Mouse (Mus musculus) liver, adult 2 months (tissue): Measurements from ENCODE around the gene Fndc8. TPM values are rescaled to one million over a fixed set of nuclear protein-coding genes. Genes with fewer than 3 reads are reported as not detected.

Source experiments
- DNase-seq: peaks from one replicate; pipeline ENCODE4 v3.0.0-alpha.2; 2011; ENCODE audit warnings: low read depth, low spot score; ENCODE audit errors: extremely low read depth
- H3K27ac ChIP-seq: fragments of 200-500 bp; replicated peaks from 2 replicates; pipeline ENCODE4 v1.5.1; 2012; ENCODE audit warnings: low read depth, mild to moderate bottlenecking, control low read depth, inconsistent platforms, low read length; ENCODE audit not compliant: insufficient read depth
- H3K27me3 ChIP-seq: fragments of 200-500 bp; 2 replicates; pipeline ENCODE4 v1.6.1; 2012; ENCODE audit warnings: mild to moderate bottlenecking, moderate library complexity, low read length, inconsistent platforms; ENCODE audit not compliant: control insufficient read depth, insufficient read depth
- H3K36me3 ChIP-seq: fragments of 200-500 bp; 2 replicates; pipeline ENCODE4 v1.6.1; 2012; ENCODE audit warnings: low read length, inconsistent platforms; ENCODE audit not compliant: control insufficient read depth, insufficient read depth
- H3K4me1 ChIP-seq: fragments of 200-500 bp; 2 replicates; pipeline ENCODE4 v1.6.1; 2011; ENCODE audit warnings: low read length; ENCODE audit not compliant: control insufficient read depth, insufficient read depth
- H3K4me3 ChIP-seq: fragments of 200-500 bp; 2 replicates; pipeline ENCODE4 v1.5.1; 2011; ENCODE audit warnings: low read depth, mild to moderate bottlenecking, control low read depth, low read length, moderate library complexity; ENCODE audit not compliant: insufficient read depth
- H3K79me2 ChIP-seq: fragments of 200-500 bp; 2 replicates; pipeline ENCODE4 v1.6.1; 2012; ENCODE audit warnings: inconsistent platforms, mild to moderate bottlenecking, low read length, moderate library complexity; ENCODE audit not compliant: control insufficient read depth, insufficient read depth
- H3K9ac ChIP-seq: fragments of 200-500 bp; 2 replicates; pipeline ENCODE4 v1.6.1; 2012; ENCODE audit warnings: low read depth, mild to moderate bottlenecking, control low read depth, inconsistent platforms, low read length
- CTCF ChIP-seq: fragments of 200-500 bp; IDR thresholded peaks from 2 replicates; pipeline ENCODE4 v1.5.1; 2011; ENCODE audit warnings: low read depth, low read length, control low read depth
- POLR2A ChIP-seq: fragments of 200-500 bp; IDR thresholded peaks from 2 replicates; pipeline ENCODE4 v1.6.1; 2011; ENCODE audit warnings: low read length, control low read depth; ENCODE audit not compliant: insufficient read depth; ENCODE audit errors: extremely low read depth
- WGBS: fragments of 180-500 bp; shearing (Covaris S2); methylation state at CpG from one replicate; pipeline ENCODE4 v1.1.7; 2018; 5-methylcytosine and 5-hydroxymethylcytosine counted together
- polyA plus RNA-seq: library from polyadenylated mRNA; depleted of rRNA; stranded (reverse); fragments of >200 nt; gene quantifications from 2 replicates; pipeline ENCODE4 v1.2.3, GENCODE M21; 2012
- total RNA-seq: library from RNA; depleted of rRNA; stranded (reverse); fragments of >200 nt; gene quantifications from 2 replicates; pipeline ENCODE4 v1.2.3, GENCODE M21; 2014

The Fndc8 gene
- total and polyA plus RNA-seq, 2 experiments: not detected

DNA sequence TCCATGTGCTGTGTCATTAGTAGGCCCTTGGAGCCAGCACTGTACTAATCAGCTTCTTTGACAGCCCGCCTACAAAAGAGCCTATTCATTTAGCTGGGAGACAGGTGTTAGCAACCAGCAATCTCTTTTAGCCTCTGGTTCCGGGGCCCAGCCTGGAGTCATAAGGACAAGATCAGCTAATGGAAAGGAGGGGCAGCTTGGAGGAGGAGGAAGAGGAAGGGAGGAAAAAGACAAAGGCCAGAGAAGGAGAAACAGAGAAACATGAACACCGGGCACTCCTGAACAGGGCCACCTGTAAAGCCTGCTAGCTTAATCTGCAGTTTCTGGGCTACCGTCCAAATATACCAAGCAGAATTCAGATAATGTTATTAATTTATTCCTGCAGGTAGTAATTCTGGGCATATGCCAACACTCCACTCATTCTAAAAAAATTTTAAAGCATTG is 28.4 kb upstream of the Fndc8 start:
- no peak overlapping the region for H3K27ac ChIP-seq

DNA sequence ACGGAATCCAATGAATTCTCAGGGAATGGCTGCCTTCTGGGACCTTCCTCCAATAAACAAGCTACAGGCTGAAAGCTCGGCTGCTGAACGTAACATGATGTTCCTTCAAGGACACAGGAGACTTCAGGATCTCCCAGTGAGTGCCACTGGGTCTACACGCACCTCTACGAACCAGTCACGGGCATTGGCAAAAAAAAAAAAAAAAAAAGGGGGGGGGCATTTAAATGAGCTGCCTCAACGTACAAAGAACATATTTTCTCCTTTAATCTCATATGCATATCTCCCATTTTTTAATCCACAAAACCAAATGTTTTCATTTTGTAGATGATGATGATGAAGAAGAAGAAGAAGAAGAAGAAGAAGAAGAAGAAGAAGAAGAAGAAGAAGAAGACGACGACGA is 26.0 kb upstream of the Fndc8 start:
- H3K4me1 ChIP-seq: peaks cover 12% of the 10 kb centered on the region
- no peaks in the 10 kb centered on the region for H3K27me3 ChIP-seq
- no peak overlapping the region for H3K4me3 ChIP-seq
- no peak for TF ChIP-seq CTCF
- no peaks in the 10 kb centered on the region for H3K36me3 ChIP-seq
- H3K79me2 ChIP-seq: peaks cover 29% of the 10 kb centered on the region; the same call in 1 of the 2 replicates
- 90% methylated on average over 10 of the region's 10 CpGs for WGBS
- H3K27ac ChIP-seq: no peak overlapping the region
- no peak for DNase-seq
- no peak overlapping the region for H3K9ac ChIP-seq

More for the DNA sequence above, 28.4 kb upstream of the Fndc8 start:
- TF ChIP-seq CTCF (no peak), POLR2A (no peak)
- no peak overlapping the region for H3K9ac ChIP-seq
- no peak overlapping the region for H3K4me3 ChIP-seq
- no peak for DNase-seq
- 77% methylated on average over 4 of the region's 4 CpGs for WGBS
- H3K79me2 ChIP-seq: peaks cover 27% of the 10 kb centered on the region; the same call in 1 of the 2 replicates
- no peaks in the 10 kb centered on the region for H3K27me3 ChIP-seq
- no peaks in the 10 kb centered on the region for H3K36me3 ChIP-seq
- peaks cover 15% of the 10 kb centered on the region for H3K4me1 ChIP-seq

DNA sequence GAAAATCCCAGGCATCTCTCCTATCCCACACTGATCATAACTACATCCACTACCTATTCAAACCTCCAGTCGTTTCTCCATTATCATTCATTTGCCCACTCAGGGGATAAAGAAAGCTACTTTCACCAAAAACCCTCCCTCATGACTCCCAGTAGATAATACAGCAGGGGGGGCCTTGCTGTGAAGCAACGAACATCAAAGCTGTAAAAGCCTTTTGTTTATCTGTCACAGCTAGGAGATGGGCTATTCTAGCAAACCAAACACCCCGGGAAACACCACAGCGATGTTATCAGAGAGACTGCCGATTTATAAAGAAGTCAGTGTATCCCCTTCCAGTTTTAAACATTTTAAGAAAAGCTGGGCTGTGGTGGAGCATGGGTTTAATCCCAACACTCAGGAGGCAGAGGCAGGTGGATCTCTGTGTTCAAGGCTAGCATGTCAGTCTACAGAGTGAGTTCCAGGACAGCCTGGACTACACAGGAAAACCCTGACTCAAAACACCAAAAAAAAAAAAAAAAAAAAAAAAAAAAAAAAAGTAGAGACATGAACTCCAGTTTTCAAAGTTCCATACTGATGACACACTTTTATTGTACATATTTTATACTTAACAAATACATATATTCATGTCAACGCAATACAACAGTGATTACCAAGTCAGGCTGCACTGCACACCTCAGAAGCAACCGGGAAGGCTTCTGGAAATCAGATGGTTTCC is 24.9 kb upstream of the Fndc8 start:
- H3K4me1 ChIP-seq: peaks cover 5% of the 10 kb centered on the region
- no peak for DNase-seq
- H3K27ac ChIP-seq: no peak overlapping the region
- H3K4me3 ChIP-seq: no peak overlapping the region
- TF ChIP-seq POLR2A (no peak), CTCF (no peak)
- no peaks in the 10 kb centered on the region for H3K36me3 ChIP-seq
- H3K9ac ChIP-seq: no peak overlapping the region
- peaks cover 19% of the 10 kb centered on the region; the same call in 1 of the 2 replicates for H3K79me2 ChIP-seq
- H3K27me3 ChIP-seq: no peaks in the 10 kb centered on the region
- 50% methylated on average over 7 of the region's 7 CpGs for WGBS

DNA sequence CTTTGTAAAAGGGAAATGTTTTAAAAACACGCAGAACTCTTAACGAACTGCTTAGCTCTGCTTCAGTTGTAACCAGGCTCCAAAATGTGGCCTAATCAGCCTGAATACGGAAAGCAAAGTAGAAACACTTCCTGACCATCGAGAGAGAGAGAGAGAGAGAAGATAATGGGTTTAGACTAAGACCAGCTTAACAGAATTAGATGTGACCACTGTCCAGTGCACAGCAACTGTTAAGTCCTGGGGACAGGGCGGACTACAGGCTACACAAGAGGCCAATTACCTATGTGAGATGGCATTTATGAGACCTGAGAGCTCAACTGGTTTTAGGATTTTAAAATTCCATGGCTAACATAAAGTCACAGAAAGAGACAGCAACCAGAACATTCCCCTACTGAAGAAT is 24.0 kb upstream of the Fndc8 start:
- WGBS: 76% methylated on average over 5 of the region's 5 CpGs
- no peak overlapping the region for H3K9ac ChIP-seq
- H3K27ac ChIP-seq: no peak overlapping the region

DNA sequence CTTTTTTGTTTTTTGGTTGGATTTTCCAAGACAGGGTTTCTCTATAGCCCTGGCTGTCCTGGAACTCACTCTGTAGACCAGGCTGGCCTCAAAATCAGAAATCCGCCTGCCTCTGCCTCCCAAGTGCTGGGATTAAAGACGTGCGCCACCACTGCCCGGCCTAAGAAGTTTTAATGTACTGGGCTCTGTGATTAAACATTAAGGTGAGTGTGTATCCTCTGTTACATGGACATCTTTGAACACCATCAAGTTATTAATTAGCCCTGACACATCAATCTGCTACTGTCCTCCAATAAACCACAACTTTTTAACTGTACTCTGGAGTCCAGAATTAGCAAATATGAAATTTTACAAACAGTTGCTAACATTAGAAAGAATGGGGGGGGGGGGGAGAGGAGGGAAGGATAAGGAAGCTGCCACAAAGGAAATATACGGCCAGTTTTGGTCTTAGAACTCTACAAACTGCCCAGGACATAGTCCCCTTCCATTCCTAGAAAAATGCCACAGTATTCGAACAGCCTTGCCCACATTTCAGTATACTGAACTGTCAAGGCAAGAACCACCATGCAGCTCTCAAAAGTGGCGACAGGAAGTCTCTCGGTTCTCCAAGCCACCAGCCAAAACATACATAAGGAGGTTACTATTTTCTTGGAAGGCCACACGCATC is 22.3 kb upstream of the Fndc8 start:
- 28% methylated on average over 9 of the region's 9 CpGs for WGBS
- H3K27me3 ChIP-seq: no peaks in the 10 kb centered on the region
- peaks cover 9% of the 10 kb centered on the region; the same call in 1 of the 2 replicates for H3K79me2 ChIP-seq
- peaks cover 2% of the 10 kb centered on the region; the same call in 1 of the 2 replicates for H3K4me1 ChIP-seq
- DNase-seq: no peak
- H3K4me3 ChIP-seq: peak overlapping the region; percentile 28
- peak overlapping the region; percentile 91 for H3K9ac ChIP-seq
- TF ChIP-seq CTCF (no peak), POLR2A (no peak)
- no peaks in the 10 kb centered on the region; the same call in 1 of the 2 replicates for H3K36me3 ChIP-seq
- peak overlapping the region; percentile 87 for H3K27ac ChIP-seq

More for the DNA sequence above, 24.0 kb upstream of the Fndc8 start:
- Histone ChIP-seq H3K4me1 (peaks cover 2% of the 10 kb centered on the region; the same call in 1 of the 2 replicates), H3K27me3 (no peaks in the 10 kb centered on the region), H3K36me3 (no peaks in the 10 kb centered on the region), H3K4me3 (no peak overlapping the region), H3K79me2 (peaks cover 16% of the 10 kb centered on the region; the same call in 1 of the 2 replicates)
- no peak for DNase-seq
- TF ChIP-seq POLR2A: no peak
- no peak for TF ChIP-seq CTCF
